Mouse (Mus musculus): ENCODE results near the gene Naga. TPM values are rescaled to one million over a fixed set of nuclear protein-coding genes. Genes with fewer than 3 reads are reported as not detected.
"Not testable (repeated sequence)": the region's sequence is repeated elsewhere in the genome, so short reads cannot be mapped to it uniquely, and the experiment has no call there.

The Naga gene
- 10 to 100 TPM; 33.1 to 36.7 TPM for total RNA-seq (2021)

DNA sequence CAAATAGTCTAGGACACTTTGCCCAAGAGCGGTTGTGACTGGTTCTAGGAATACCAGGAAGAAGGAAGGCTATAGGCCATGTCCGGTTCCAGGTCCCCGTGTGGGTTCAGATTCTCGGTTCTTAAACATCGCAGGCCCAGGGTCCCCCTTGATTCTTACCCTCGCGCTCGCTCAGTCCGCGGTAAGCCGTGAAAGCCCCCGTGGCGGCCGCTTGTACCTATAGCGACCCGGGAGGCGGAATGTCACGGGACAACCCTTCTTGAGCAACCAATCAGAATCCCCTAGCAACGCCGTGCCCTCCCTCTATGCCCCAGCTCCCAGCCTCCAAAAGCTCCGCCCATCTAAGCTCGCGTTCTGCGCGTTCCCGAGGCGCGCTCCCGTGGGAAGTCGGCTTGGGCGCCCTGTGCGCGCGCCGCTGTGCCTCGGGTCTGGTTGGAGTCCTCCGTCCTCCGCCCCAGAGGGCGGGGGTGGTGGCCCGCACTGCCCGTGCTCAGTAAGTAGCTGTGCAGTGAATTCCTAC, at the start of gene Naga, which contains the start of the genes Pheta2 and Smdt1:
Gene Naga, minus strand, starts transcription at position 333 of the 520 bp plus-strand sequence.
Gene Pheta2, plus strand, starts transcription at position 350 of the 520 bp plus-strand sequence.
Gene Smdt1, plus strand, starts transcription at position 367 of the 520 bp plus-strand sequence.
- DNase-seq (ENCODE audit: extremely low spot score in 1 of 2, low spot score in 1 of 2) = peak; percentile 89 to 90

GRCm38 (mm10) chr15:82385729-82386128, 47.0 kb upstream of the Naga start:
- DNase-seq (ENCODE audit: extremely low spot score in 1 of 2, low spot score in 1 of 2) = no peak

- DNase-seq (ENCODE audit: extremely low spot score in 1 of 2, low spot score in 1 of 2) = no peak
Measured at GRCm38 (mm10) chr15:82382441-82382840, 43.7 kb upstream of the Naga start.

DNA sequence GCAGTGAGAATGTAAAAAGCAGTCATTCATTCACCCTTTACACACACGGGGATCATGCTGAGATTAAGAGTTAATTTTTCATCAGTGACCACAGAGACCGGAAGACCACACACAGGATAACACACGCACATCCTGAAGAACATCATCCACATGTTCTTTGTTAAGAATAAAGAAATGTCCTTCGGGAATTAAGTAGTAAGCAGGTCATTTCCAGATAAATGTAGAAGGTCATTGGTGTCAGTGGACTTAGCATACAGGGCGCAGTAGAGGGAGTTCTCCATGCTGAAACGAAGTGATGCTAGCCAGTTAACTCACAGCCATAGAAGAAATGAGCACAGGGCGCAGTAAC, 42.0 kb upstream of the Naga start:
- no peak for DNase-seq (ENCODE audit: extremely low spot score in 1 of 2, low spot score in 1 of 2)

DNA sequence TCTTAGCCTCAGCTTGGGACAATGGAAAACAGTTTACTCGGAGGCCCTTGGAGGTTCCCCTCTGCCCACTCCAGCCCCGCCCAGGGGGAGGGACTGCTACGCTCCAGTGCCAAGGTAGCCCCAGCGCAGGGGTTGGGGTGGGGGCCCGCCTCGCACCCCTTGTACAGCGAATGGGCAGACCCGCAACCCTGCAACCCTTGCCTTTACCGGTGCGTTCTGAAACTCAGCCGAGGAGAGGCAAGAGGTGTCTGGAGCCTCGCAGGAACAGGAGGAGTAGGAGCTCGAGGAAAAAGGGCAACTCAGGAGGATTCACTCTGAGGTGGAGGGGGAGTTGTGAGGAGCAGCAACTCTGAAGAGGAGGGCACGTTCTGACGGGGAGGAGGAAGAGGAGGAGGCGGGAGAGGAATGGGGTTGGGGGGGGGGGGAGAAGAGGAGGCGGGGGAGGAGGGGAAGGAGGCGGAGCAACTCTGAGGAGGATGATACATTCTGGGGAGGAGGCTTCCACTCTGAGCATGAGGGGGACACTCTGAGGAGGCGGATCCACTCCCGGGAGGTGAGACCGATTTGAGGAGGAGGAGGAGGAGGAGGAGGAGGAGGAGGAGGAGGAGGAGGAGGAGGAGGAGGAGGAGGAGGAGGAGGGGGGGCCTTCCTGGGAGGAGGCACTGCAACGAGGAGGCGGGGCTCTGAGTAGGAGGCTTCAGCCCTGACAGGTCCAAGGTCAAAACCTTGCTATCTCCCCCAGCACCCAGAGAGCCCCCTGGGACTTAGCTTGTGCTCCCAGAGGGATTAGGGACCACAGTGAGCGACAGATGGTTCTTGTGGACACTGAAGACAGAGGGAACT, 41.4 kb upstream of the Naga start, which contains the start of gene Cyp2d22:
Gene Cyp2d22, minus strand, starts transcription at position 390 of the 843 bp plus-strand sequence.
- DNase-seq (ENCODE audit: extremely low spot score in 1 of 2, low spot score in 1 of 2) = no peak

DNA sequence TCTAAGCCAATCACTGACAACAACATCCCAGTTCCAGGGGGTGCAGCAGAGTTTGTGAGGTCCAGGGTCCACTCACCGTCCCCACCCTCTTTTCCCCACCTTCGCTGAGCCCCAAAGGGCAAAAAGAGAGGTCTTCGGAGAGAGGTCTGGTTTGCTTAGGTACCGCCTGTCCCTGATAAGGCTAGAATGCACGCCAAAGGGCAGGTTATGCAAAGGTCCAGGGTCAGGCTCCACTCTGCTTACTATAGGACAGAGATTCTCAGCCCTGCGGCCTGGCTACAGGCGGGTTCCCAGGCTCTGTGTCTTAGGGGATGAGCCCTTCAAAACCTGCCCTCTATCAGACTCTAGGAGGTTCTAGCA, 40.8 kb upstream of the Naga start:
- no peak for DNase-seq (ENCODE audit: extremely low spot score in 1 of 2, low spot score in 1 of 2)

DNA sequence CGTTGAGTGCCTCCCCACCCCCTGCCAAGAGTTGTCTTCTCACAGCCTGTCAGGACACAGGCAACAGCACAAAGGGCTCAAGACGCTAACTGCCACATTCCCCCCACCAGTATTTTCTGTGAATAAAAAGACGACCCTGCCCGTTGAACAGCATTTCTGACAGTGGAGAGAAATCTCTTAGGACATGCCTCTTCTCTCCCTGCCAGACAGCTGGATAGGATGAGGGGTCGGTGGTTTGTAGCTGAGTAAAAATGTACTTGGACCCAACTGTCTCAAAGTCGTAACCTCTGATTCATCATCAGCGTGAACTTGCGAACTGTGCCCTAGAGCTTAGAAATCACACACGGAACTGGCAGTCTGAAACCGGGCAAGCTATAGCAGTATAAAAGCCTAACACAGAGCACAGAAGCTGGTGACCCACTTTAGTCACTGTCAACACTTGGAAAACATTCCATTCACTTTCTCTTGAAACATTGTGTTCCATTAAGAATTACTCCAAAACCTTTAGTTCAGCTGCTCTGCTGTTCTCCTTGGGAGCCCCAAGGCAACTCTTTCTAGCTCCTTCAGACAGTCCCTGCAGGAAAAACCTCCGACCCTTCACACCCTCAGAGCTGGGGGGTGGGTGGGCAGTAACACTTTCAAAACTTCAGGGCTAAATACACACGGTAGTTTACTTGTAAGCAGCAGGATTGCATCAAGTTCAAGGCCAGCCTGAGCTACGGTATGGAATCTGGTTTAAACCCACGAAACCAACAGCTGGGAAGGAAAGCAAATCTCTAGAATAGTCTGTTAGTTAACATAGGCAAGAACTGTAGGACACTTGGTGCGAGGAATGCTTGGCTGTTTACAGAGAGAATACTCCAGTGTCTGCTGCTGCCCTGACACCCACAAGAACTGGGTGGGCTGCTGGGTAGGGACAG, 39.8 kb upstream of the Naga start:
- DNase-seq (ENCODE audit: extremely low spot score in 1 of 2, low spot score in 1 of 2) = no peak

- no peak for DNase-seq (ENCODE audit: extremely low spot score in 1 of 2, low spot score in 1 of 2)
Measured at GRCm38 (mm10) chr15:82377701-82378100, 39.0 kb upstream of the Naga start.

DNA sequence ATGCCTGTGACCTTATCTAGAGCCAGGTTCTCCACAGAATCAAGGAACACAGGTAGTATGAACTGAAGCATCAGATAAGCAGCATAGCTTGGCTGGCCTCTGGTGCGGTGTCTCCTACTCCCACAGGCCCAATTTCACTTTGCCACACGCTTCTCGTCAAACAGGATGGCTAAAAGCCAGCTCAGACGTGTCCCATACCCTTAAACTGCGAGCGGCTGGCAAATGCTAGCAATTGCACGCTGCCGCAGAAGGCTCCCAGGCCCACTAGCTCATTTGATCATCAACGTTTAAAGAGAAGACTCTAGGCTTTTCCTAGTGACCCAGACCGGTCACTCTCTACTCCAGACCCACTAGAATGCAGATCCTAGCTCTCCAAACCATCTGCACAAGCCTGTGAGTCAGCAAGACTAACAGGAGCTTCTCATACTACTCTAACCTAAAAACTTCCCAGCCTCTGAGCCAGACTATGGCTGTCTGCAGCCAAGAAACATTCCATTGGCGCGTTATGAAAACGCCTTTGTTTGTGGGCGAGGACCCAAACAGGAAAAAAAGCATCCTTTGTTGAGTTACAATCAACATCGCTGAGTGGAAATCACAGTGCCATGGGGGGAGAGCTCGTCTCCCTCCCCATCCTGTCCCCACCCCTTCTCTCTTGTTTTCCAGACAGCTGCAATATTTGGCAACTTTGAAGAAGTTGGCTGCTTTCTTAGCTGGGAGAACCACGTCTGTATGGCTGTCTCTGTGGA, 37.8 kb upstream of the Naga start:
- no peak for DNase-seq (ENCODE audit: extremely low spot score in 1 of 2, low spot score in 1 of 2)

GRCm38 (mm10) chr15:82375855-82376254, 37.1 kb upstream of the Naga start:
- DNase-seq (ENCODE audit: extremely low spot score in 1 of 2, low spot score in 1 of 2) = no peak

DNA sequence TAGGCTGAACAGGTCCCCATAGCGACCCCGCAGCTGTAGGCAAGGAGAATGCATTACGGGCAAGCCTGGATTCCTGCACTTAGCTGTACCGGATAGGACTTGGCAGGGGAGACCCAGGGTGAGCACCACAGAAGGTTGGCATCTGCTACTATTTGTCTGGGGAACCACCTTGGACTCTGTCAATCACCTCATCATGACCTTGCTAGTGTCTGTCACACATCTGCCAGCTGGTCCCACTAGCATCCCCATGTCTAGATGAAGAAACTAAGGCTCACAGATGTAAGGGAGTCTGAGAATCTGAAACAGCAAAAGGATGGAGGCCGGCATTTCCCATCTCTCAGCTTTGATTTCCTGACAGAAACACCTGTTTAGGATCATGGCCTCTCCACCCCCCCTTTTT, 35.7 kb upstream of the Naga start:
- no peak for DNase-seq (ENCODE audit: extremely low spot score in 1 of 2, low spot score in 1 of 2)

DNA sequence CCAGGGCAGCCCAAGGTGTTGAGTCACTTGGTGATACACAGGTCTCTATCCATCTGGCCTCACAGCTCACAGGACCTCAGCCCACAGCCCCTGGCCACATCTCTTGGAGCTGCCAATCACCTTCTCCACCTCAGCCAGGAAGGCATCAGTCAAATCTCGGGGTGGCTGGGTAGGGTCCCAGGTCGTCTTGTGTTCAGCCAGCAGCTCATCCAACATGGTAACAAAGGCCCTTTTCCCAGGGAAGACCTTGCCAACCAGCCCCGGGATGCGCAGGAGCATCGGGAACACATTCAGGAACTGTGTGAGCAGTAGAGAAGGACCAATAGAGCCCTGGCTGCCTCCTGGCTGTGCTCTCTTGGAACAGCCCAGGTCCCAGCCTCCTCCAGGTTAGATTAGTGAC, 34.3 kb upstream of the Naga start:
- DNase-seq (ENCODE audit: extremely low spot score in 1 of 2, low spot score in 1 of 2) = no peak

DNA sequence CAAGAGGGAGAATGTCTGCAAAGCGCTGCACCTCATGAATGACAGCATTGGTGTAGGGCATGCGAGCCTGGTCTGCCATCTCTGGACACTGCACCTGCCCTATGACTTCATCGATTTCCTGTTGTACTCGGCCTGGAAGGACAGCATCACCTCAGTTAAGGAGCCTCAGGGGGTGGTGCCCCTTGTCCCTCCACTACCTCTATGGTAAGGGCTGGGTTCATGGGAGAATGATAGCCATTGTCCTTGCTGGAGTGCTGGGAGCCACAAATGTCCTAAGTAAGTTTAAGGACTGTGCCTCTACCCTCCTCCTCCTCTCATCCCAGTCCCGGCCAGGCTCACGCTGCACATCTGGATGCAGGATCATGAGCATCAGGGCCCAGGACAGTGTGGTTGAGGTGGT, 33.7 kb upstream of the Naga start:
- peak in 1 of 2 experiments; percentile 4 for DNase-seq (ENCODE audit: extremely low spot score in 1 of 2, low spot score in 1 of 2)

GRCm38 (mm10) chr15:82368851-82369250, 30.1 kb upstream of the Naga start:
- DNase-seq (ENCODE audit: extremely low spot score in 1 of 2, low spot score in 1 of 2) = no peak

GRCm38 (mm10) chr15:82368146-82368545, 29.4 kb upstream of the Naga start:
- DNase-seq (ENCODE audit: extremely low spot score in 1 of 2, low spot score in 1 of 2) = peak in 1 of 2 experiments; percentile 1

GRCm38 (mm10) chr15:82364561-82364960, 25.8 kb upstream of the Naga start:
- not testable (repeated sequence) for DNase-seq (ENCODE audit: extremely low spot score in 1 of 2, low spot score in 1 of 2)

DNA sequence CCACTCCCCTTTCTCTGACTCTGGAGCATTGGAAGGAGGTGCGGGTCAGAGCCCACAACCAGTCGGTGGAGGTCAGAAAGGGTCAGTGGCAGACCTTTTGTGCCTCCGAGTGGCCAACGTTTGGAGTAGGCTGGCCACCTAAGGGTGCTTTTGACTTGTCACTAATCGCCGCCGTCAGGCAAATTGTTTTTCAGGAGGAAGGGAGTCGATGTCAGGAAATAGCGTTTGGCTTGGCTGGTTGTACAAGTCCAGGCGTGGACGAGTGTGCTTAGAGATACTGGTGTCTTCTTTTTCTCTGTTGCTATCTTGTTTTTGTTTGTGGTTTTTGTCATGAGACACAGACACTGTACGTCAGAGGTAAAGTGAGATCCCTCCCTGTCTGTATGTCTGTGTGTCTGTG, 25.1 kb upstream of the Naga start:
- DNase-seq (ENCODE audit: extremely low spot score in 1 of 2, low spot score in 1 of 2) = not testable (repeated sequence)

DNA sequence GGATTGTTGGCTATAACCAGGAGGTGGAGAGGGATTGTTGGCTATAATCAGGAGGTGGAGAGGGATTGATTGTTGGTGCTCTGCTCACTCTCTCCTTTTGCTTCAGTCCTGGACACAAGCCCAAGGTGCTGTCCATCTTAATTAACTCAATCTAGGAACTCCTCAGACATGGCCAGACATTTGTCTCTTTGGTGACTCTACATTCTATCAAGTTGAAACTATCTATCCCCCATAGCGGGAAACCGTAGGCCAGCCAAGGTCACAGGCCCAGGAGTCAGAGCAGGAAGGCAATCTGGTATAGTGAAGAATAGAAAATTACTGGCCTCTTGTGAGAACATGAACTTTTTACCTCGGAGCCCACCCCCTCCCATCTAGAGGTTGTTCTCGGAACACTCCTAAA, 23.5 kb upstream of the Naga start:
- no peak for DNase-seq (ENCODE audit: extremely low spot score in 1 of 2, low spot score in 1 of 2)

DNA sequence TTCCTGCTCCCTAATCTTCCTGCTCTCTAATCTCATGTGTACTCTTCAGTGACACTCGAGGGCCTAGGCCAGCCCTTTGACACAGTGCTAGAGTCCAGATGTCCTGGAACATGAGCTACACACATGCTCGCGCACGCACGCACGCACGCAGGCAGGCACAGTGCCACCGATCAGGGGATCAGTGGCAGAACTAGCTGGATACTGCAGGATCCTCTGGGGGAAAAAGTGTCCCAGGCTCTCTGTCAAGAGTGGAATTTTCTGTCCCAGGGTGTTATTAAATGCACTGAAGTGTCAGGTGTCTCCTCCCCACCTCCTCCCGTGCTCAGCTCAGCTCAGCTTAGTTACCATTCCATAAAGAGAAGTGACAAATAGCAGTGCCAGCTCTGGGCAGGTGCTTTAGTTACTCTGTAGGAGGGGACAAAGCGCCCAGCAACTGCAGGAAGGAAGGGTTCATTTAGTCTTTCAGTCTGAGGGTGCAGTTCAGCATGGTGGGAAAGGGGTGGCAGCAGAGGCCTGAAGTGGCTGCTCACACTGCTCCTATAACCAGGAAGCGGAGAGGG, 22.8 kb upstream of the Naga start:
- no peak for DNase-seq (ENCODE audit: extremely low spot score in 1 of 2, low spot score in 1 of 2)
